Mouse (Mus musculus): ENCODE data around the gene Slc5a2. TPM values are rescaled to one million over a fixed set of nuclear protein-coding genes. Genes with fewer than 3 reads are reported as not detected.
A peak's percentile ranks its signal among the peaks of the same experiment; 100 is the strongest.

Slc5a2 gene
- polyA plus RNA-seq, 1 experiment from 2014 or later, result 15.0 TPM

DNA sequence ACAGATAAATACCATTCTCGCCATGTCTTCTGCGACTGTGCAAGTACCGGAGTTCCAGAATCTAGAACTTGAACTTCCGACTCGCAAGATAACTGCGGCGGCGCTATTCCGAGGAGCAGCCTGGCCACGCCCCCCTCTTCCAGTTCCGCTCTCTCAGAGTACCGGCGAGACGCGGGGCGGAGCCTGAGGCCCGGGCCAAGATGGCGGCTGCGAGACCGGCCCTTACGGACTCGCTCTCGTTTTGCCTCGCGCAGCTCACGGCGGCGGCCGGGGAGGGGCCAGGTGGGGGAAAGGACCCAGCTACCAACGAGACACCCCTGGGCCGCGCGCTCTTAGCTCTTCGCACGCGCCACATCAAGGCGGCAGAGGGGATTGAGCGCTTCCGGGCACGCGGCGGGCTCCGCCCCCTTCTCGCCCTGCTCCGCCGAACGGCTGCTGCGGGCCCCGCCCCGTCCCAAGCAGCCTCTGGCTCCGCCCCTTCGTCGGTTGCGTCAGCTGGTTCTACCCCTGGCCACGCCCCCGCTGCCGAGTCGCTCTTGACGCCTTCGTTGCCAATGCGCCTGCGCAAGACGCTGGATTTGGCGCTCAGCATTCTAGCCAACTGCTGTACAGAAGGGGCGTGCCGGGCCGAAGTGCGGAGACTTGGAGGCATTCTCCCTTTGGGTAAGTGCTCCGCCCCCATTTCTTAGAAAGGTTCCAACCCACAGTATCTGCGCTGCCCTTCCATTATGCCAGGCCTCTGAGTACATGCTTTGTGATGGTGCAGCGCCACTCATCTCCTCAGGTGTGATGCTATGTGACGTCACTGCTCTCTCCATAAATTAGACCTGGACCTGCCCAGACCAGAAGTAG, 27.3 kb upstream of the Slc5a2 start, which contains the start of gene 9130023H24Rik:
TSS of gene 9130023H24Rik (minus strand) at position 105 of the 852 bp plus-strand sequence.
- Histone ChIP-seq H3K9me3 (ENCODE audit: low read length) (no peaks in the 10 kb centered on the region), H3K9ac (replicated peaks; ENCODE audit: low read length) (peak within 1 kb of the TSS; percentile 87), H3K4me2 (replicated peaks; ENCODE audit: low read depth, low read length) (peak within 1 kb of the TSS; percentile 82), H3K27ac (ENCODE audit: low read length) (peak within 1 kb of the TSS; percentile 98), H3K36me3 (ENCODE audit: insufficient read depth, low read length) (peaks cover 36% of the 10 kb centered on the region), H3K4me3 (ENCODE audit: low read length) (peak within 1 kb of the TSS; percentile 80), H3K27me3 (ENCODE audit: insufficient read depth, low read length) (no peaks in the 10 kb centered on the region), H3K4me1 (ENCODE audit: insufficient read depth, low read length) (peaks cover 15% of the 10 kb centered on the region)
- peak; percentile 91 for ATAC-seq (ENCODE audit: low FRiP score, low TSS enrichment)
- under 1% methylated on average over 72 of the region's 72 CpGs for WGBS

DNA sequence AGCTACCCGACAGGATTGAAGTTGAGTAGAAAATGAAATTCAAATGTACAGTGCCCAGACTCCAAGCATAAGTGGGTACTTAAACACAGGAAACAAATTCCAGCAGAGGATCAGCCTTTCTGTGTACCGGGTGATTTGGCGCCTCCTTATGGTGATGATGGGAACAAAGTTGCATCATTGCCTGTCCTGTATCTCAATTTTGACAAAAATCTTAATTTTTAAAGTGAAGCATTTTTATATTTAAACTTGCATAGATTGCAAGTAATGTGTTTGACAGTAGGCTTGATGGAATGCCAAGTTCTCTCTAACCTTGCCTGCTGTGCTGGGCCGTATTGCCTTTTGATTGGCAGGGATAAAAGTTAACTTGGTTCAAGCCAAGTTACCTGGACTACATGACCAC, 26.5 kb upstream of the Slc5a2 start:
- Histone ChIP-seq H3K4me1 (ENCODE audit: insufficient read depth, low read length) (peaks cover 15% of the 10 kb centered on the region), H3K4me3 (ENCODE audit: low read length) (peak overlapping the region; percentile 80), H3K4me2 (replicated peaks; ENCODE audit: low read depth, low read length) (peak overlapping the region; percentile 79), H3K36me3 (ENCODE audit: insufficient read depth, low read length) (peaks cover 39% of the 10 kb centered on the region), H3K9me3 (ENCODE audit: low read length) (no peaks in the 10 kb centered on the region), H3K27me3 (ENCODE audit: insufficient read depth, low read length) (no peaks in the 10 kb centered on the region), H3K9ac (replicated peaks; ENCODE audit: low read length) (peak overlapping the region; percentile 63), H3K27ac (ENCODE audit: low read length) (peak overlapping the region; percentile 85)
- 23% methylated on average over 4 of the region's 4 CpGs for WGBS
- no peak for ATAC-seq (ENCODE audit: low FRiP score, low TSS enrichment)

DNA sequence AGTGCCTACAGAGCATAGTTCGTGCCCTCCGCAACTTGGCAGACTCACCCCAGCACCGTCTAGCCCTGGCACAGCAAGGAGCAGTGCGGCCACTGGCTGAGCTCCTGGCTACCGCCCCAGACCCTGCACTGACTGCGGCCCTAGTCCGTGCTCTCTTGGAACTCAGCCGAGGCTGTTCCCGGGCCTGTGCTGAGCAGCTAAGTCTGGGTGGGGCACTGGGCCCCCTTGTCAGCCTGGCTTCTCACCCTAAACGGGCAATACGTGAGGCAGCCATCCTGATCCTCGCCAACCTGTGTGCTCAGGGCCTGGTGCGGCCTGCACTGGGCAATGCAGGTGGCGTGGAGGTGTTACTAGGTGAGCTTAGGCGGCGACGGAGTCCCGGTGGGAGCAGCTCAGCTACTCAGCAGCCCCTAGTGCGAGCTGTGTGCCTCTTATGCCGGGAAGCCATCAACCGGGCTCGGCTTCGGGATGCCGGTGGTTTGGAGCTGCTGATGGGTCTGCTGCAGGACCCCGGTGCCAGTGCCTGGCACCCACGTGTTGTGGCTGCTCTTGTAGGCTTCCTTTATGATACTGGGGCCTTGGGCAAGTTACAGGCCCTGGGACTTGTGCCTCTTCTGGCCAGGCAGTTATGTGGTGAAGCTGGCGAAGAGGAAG, 25.2 kb upstream of the Slc5a2 start:
- H3K9me3 ChIP-seq (ENCODE audit: low read length), result no peaks in the 10 kb centered on the region
- no peak overlapping the region for H3K4me3 ChIP-seq (ENCODE audit: low read length)
- H3K9ac ChIP-seq (replicated peaks; ENCODE audit: low read length), result no peak overlapping the region
- no peak overlapping the region for H3K4me2 ChIP-seq (replicated peaks; ENCODE audit: low read depth, low read length)
- H3K27ac ChIP-seq (ENCODE audit: low read length), result no peak overlapping the region
- peaks cover 15% of the 10 kb centered on the region for H3K4me1 ChIP-seq (ENCODE audit: insufficient read depth, low read length)
- ATAC-seq (ENCODE audit: low FRiP score, low TSS enrichment), result no peak
- peaks cover 52% of the 10 kb centered on the region for H3K36me3 ChIP-seq (ENCODE audit: insufficient read depth, low read length)
- 95% methylated on average over 27 of the region's 27 CpGs for WGBS
- H3K27me3 ChIP-seq (ENCODE audit: insufficient read depth, low read length), result no peaks in the 10 kb centered on the region

DNA sequence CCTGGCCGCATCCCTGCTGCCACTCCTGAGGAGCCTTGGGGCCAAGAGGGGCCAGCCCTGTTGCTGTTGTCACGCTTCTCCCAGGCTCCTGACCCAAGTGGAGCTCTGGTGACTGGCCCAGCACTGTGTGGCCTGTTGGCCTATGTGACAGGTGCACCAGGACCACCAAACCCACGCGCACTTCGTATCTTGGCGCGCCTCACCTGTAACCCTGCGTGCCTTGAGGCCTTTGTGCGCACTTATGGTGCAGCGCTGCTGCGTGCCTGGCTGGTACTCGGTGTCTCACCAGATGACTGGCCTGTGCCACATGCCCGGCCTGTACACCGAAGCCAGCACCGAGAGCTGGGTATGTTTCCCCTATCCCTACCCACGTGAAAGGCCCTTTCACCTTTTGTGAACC, 23.1 kb upstream of the Slc5a2 start:
- Histone ChIP-seq H3K4me1 (ENCODE audit: insufficient read depth, low read length) (peaks cover 21% of the 10 kb centered on the region; the same call in 1 of the 2 replicates), H3K27me3 (ENCODE audit: insufficient read depth, low read length) (no peaks in the 10 kb centered on the region), H3K9me3 (ENCODE audit: low read length) (no peaks in the 10 kb centered on the region), H3K27ac (ENCODE audit: low read length) (no peak overlapping the region), H3K4me3 (ENCODE audit: low read length) (no peak overlapping the region), H3K36me3 (ENCODE audit: insufficient read depth, low read length) (peaks cover 49% of the 10 kb centered on the region), H3K4me2 (replicated peaks; ENCODE audit: low read depth, low read length) (no peak overlapping the region), H3K9ac (replicated peaks; ENCODE audit: low read length) (no peak overlapping the region)
- ATAC-seq (ENCODE audit: low FRiP score, low TSS enrichment), result no peak
- 96% methylated on average over 16 of the region's 16 CpGs for WGBS

DNA sequence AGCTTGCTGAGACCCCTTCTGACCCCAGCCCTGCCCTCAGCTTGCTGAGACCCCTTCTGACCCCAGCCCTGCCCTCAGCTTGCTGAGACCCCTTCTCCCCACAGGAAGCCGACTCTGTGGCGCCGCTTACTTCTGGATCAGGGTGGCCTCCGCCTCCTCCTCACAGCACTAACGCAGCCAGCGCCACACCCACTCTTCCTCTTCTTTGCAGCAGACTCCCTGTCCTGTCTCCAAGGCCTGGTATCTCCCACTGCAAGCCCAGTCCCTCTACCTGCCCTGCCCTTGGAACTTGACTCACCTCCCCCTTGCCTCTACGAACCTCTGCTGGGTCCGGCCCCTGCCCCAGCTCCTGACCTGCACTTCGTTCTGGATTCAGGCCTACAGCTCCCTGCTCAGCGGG, 21.5 kb upstream of the Slc5a2 start:
- WGBS, result 59% methylated on average over 10 of the region's 10 CpGs
- Histone ChIP-seq H3K4me1 (ENCODE audit: insufficient read depth, low read length) (peaks cover 25% of the 10 kb centered on the region), H3K27ac (ENCODE audit: low read length) (no peak overlapping the region), H3K9me3 (ENCODE audit: low read length) (no peaks in the 10 kb centered on the region), H3K36me3 (ENCODE audit: insufficient read depth, low read length) (peaks cover 49% of the 10 kb centered on the region), H3K27me3 (ENCODE audit: insufficient read depth, low read length) (no peaks in the 10 kb centered on the region), H3K9ac (replicated peaks; ENCODE audit: low read length) (no peak overlapping the region), H3K4me3 (ENCODE audit: low read length) (no peak overlapping the region), H3K4me2 (replicated peaks; ENCODE audit: low read depth, low read length) (no peak overlapping the region)
- no peak for ATAC-seq (ENCODE audit: low FRiP score, low TSS enrichment)

DNA sequence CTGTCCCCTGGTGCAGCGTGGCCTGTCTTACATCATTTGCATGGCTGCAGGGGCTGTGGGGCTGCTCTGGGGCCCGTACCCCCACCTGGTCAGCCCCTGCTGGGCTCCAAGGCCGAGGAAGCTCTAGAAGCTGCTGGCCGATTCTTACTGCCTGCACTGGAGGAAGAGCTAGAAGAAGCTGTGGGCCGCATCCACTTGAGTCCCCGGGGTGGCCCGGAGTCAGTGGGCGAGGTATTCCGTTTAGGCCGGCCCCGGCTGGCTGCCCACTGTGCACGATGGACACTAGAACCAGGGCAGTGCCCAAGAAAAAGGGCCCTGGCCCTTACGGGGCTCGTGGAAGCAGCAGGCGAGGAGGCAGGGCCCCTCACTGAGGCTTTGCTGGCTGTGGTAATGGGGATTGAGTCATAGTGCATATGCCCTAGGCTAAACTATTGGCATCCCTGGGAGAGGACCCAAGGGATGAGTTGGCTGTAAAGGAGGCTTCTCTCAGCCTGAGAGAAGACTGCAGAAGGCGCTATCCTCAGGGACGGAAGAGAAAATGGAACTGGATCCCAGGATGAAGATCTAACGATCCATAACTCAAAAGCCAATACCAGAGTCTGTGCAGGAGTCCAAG, 20.9 kb upstream of the Slc5a2 start:
- 88% methylated on average over 18 of the region's 18 CpGs for WGBS
- H3K4me1 ChIP-seq (ENCODE audit: insufficient read depth, low read length), result peaks cover 21% of the 10 kb centered on the region
- no peaks in the 10 kb centered on the region for H3K9me3 ChIP-seq (ENCODE audit: low read length)
- no peak overlapping the region for H3K27ac ChIP-seq (ENCODE audit: low read length)
- H3K27me3 ChIP-seq (ENCODE audit: insufficient read depth, low read length), result no peaks in the 10 kb centered on the region
- H3K36me3 ChIP-seq (ENCODE audit: insufficient read depth, low read length), result peaks cover 53% of the 10 kb centered on the region
- H3K4me2 ChIP-seq (replicated peaks; ENCODE audit: low read depth, low read length), result no peak overlapping the region
- no peak for ATAC-seq (ENCODE audit: low FRiP score, low TSS enrichment)
- no peak overlapping the region for H3K9ac ChIP-seq (replicated peaks; ENCODE audit: low read length)
- no peak overlapping the region for H3K4me3 ChIP-seq (ENCODE audit: low read length)

DNA sequence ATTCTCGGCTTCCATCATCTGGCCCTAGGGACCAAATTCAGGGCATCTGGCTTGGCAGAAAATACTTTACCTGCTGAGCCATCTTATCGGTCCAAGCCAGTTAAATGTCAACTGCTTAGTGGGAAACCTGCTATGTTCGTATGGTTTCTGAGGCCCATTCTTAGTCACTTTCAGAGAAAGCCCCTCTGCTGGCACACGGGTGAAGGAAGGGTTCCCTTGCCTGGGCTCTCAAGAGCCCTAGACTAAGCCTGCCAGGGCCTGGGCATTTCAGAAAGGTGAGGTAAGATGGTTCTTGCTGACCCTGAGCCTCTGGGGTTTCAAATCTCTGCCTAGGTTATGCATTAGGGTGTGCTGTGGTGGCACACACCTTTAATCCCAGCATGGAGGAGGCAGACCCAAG, 19.9 kb upstream of the Slc5a2 start:
- no peaks in the 10 kb centered on the region for H3K27me3 ChIP-seq (ENCODE audit: insufficient read depth, low read length)
- H3K9ac ChIP-seq (replicated peaks; ENCODE audit: low read length), result peak overlapping the region; percentile 84
- H3K4me2 ChIP-seq (replicated peaks; ENCODE audit: low read depth, low read length), result no peak overlapping the region
- peaks cover 21% of the 10 kb centered on the region for H3K4me1 ChIP-seq (ENCODE audit: insufficient read depth, low read length)
- WGBS, result 95% methylated on average over 4 of the region's 4 CpGs
- H3K4me3 ChIP-seq (ENCODE audit: low read length), result no peak overlapping the region
- H3K36me3 ChIP-seq (ENCODE audit: insufficient read depth, low read length), result peaks cover 44% of the 10 kb centered on the region
- H3K9me3 ChIP-seq (ENCODE audit: low read length), result no peaks in the 10 kb centered on the region
- no peak for ATAC-seq (ENCODE audit: low FRiP score, low TSS enrichment)
- H3K27ac ChIP-seq (ENCODE audit: low read length), result no peak overlapping the region

DNA sequence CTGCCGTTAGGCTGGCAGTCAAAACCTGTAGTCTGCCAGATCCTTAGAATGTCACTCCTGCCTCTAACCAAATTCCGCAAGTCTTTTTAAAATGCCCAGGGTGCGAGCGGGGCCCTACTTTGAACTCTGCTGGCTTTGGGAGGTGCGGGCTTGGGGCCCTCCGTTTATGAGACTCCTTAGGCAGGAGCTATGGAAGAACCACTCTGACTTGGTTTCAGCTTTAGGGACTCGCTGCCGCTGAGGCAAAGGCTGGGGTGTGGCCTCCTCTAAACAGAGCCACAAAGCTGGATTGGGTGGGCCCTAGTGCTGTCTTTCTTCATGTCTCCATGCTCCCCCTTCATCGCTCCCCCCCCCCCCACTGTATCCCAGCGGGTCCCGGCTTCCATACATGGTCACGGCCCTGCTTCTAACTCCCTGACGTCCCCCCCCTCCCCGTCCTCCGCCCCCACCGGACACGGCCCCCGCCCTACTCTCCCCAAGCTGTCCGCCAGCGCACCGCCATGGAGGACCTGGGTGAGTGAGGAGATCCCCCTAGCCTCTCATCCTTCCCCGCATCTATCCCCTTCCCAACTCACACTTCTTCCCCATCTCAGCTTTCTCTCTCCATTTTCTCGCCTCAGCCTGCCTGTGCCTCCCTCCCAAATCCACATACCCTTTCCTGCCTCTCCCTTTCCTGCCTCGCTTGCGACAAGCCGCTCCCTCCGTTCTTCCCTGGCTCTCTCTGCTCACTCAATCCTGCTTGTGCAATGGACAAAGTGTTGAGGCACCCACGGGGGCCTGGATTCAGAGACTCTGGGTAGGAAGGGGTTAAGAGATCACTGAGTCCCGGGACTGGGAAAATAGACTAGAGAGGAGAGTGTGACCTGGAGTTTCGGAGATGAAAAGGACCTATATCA, 18.7 kb upstream of the Slc5a2 start, which contains the start of gene Tgfb1i1:
TSS of gene Tgfb1i1 (plus strand) at position 317 of the 896 bp plus-strand sequence.
- 3% methylated on average over 24 of the region's 30 CpGs for WGBS
- ATAC-seq (ENCODE audit: low FRiP score, low TSS enrichment), result peak; percentile 90
- Histone ChIP-seq H3K27ac (ENCODE audit: low read length) (peak within 1 kb of the TSS; percentile 97), H3K4me1 (ENCODE audit: insufficient read depth, low read length) (peaks cover 23% of the 10 kb centered on the region), H3K27me3 (ENCODE audit: insufficient read depth, low read length) (no peaks in the 10 kb centered on the region), H3K4me3 (ENCODE audit: low read length) (peak within 1 kb of the TSS; percentile 68), H3K9ac (replicated peaks; ENCODE audit: low read length) (peak within 1 kb of the TSS; percentile 84), H3K9me3 (ENCODE audit: low read length) (no peaks in the 10 kb centered on the region), H3K36me3 (ENCODE audit: insufficient read depth, low read length) (peaks cover 33% of the 10 kb centered on the region), H3K4me2 (replicated peaks; ENCODE audit: low read depth, low read length) (peak within 1 kb of the TSS; percentile 69)

DNA sequence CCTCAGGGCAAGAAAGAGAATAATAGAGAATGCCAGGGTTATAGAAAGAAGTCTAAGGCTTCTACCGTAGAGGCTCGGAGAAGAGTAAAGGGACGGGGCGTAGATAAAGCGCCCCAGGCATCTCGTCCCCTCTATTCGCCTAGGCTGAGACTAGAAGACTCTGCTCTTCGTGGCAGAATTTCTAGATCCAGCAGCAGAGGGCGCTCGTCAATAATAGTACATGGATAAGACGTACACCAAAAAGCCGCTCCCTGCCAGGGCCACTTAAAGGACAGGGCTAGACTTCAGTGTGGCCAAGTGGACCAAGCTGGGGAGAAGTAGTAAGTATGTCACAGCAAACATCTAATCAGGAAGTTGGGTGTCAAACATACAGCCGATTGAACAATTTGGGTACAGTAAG, 18.0 kb upstream of the Slc5a2 start:
- Histone ChIP-seq H3K27ac (ENCODE audit: low read length) (peak overlapping the region; percentile 97), H3K36me3 (ENCODE audit: insufficient read depth, low read length) (peaks cover 28% of the 10 kb centered on the region), H3K4me2 (replicated peaks; ENCODE audit: low read depth, low read length) (peak overlapping the region; percentile 69), H3K4me1 (ENCODE audit: insufficient read depth, low read length) (peaks cover 30% of the 10 kb centered on the region), H3K9me3 (ENCODE audit: low read length) (no peaks in the 10 kb centered on the region), H3K9ac (replicated peaks; ENCODE audit: low read length) (peak overlapping the region; percentile 84), H3K4me3 (ENCODE audit: low read length) (peak overlapping the region; percentile 68), H3K27me3 (ENCODE audit: insufficient read depth, low read length) (no peaks in the 10 kb centered on the region)
- ATAC-seq (ENCODE audit: low FRiP score, low TSS enrichment), result peak; percentile 66
- 3% methylated on average over 13 of the region's 13 CpGs for WGBS
